8 mouse cellular contexts compared by ENCODE assay signal in genomic region chr5:149228700-149229618, GRCm38 (mm10). TPM values are rescaled to one million over a fixed set of nuclear protein-coding genes. Genes with fewer than 3 reads are reported as not detected.
DNase-seq lines count a peak whose midpoint lies in the region; ATAC-seq lines count a peak whose summit lies in the region.

No protein-coding gene starts in this region.

- intact Hi-C loops in gastrocnemius, postnatal 14 days (cut with DNase I; ENCODE audit: low total_unique reads): no loop called here
- intact Hi-C loops in left cerebral cortex, postnatal 10 days (cut with DNase I): no loop called here

- peak; percentile 96 for ATAC-seq in inflammation-experienced regulatory T-cells, adult 6 months
- peak; percentile 97 for ATAC-seq in megakaryocyte-erythroid progenitor cell, adult 5-6 weeks (replicated peaks; ENCODE audit: low FRiP score, low TSS enrichment, poor library complexity, severe bottlenecking)

- DNase-seq in adrenal gland, adult (ENCODE audit: inconsistent age in 2 of 2, low spot score in 1 of 2): peak; percentile 100
- DNase-seq in embryo, embryonic 10.5 days (ENCODE audit: low spot score): peak; percentile 97
- peak; percentile 99 for DNase-seq in gastrocnemius, postnatal 14 days
- peak; percentile 93 to 98 for DNase-seq in left cerebral cortex, postnatal 10 days (ENCODE audit: extremely low spot score in 1 of 2, low spot score in 2 of 2)
- DNase-seq in right cerebral cortex, postnatal 25 days: peak; percentile 99
- peak; percentile 99 for DNase-seq in urinary bladder, postnatal 4 days (ENCODE audit: low spot score in 2 of 2)

RNA-seq across cellular contexts. Expression of gene Alox5ap, which starts 35.6 kb away (rescaled TPM):
- 1 to 10 TPM; 8.2 to 9.5 TPM for total RNA-seq in gastrocnemius, postnatal 14 days (2021)
- polyA plus RNA-seq in inflammation-experienced regulatory T-cells, adult 6 months (2017; shearing (Covaris generic)): 1 to 10 TPM in 2 of 3 experiments, not detected in 1; 2.0 to 4.7 TPM
- 1 to 10 TPM; 7.5 to 8.4 TPM for total RNA-seq in left cerebral cortex, postnatal 10 days (2021)
- total RNA-seq in megakaryocyte-erythroid progenitor cell, adult 5-6 weeks (2014; fragmentation: Nextera tagmentation): 8.8 and 11.6 TPM in 2 replicates
- total RNA-seq in megakaryocyte-erythroid progenitor cell, adult 5-6 weeks (2017): 20.9 and 41.6 TPM in 2 replicates

RNA-seq across cellular contexts. Expression of gene Hmgb1, which starts 44.7 kb away (rescaled TPM):
- 100 to 1,000 TPM; 125 to 131 TPM for total RNA-seq in gastrocnemius, postnatal 14 days (2021)
- 1,000 to 10,000 TPM in 1 of 3 experiments, 100 to 1,000 TPM in 2; 359 to 1,026 (median 583) TPM for polyA plus RNA-seq in inflammation-experienced regulatory T-cells, adult 6 months (2017; shearing (Covaris generic))
- total RNA-seq in left cerebral cortex, postnatal 10 days (2021): 100 to 1,000 TPM; 193 to 198 TPM
- total RNA-seq in megakaryocyte-erythroid progenitor cell, adult 5-6 weeks (2014; fragmentation: Nextera tagmentation): 800 and 835 TPM in 2 replicates
- total RNA-seq in megakaryocyte-erythroid progenitor cell, adult 5-6 weeks (2017): 1,093 and 1,199 TPM in 2 replicates

RNA-seq across cellular contexts. Expression of gene Uspl1, which starts 44.8 kb away (rescaled TPM):
- total RNA-seq in gastrocnemius, postnatal 14 days (2021): 10 to 100 TPM; 18.9 to 20.4 TPM
- polyA plus RNA-seq in inflammation-experienced regulatory T-cells, adult 6 months (2017; shearing (Covaris generic)): 10 to 100 TPM; 33.6 to 38.3 (median 34.7) TPM
- 10 to 100 TPM; 50.2 to 57.8 TPM for total RNA-seq in left cerebral cortex, postnatal 10 days (2021)
- 62.8 and 64.3 TPM in 2 replicates for total RNA-seq in megakaryocyte-erythroid progenitor cell, adult 5-6 weeks (2014; fragmentation: Nextera tagmentation)
- total RNA-seq in megakaryocyte-erythroid progenitor cell, adult 5-6 weeks (2017): 56.6 and 66.9 TPM in 2 replicates

Comparison
In these comparisons a context has a peak if more than half of its experiments do, and no peak if none do; other contexts are left out.
1. Peak in every context shown above with its lines: DNase-seq and ATAC-seq.
2. RNA of gene Hmgb1, which starts 44.7 kb away (total RNA-seq): 800 to 1,199 TPM in megakaryocyte-erythroid progenitor cell, adult 5-6 weeks; 193 to 198 TPM in left cerebral cortex, postnatal 10 days and 125 to 131 TPM in gastrocnemius, postnatal 14 days; every median in the first group is over 4 times any median in the second.